Mouse (Mus musculus) stomach, adult 2 months (tissue): ENCODE results near the gene Ang5. TPM values are rescaled to one million over a fixed set of nuclear protein-coding genes. Genes with fewer than 3 reads are reported as not detected.

Source experiments
- polyA plus RNA-seq: library from polyadenylated mRNA; depleted of rRNA; stranded (reverse); fragments of >200 nt; gene quantifications from 2 replicates; pipeline ENCODE4 v1.2.3, GENCODE M21; 2012; rRNA removed

The Ang5 gene
- not detected in 2 replicates for polyA plus RNA-seq

DNA sequence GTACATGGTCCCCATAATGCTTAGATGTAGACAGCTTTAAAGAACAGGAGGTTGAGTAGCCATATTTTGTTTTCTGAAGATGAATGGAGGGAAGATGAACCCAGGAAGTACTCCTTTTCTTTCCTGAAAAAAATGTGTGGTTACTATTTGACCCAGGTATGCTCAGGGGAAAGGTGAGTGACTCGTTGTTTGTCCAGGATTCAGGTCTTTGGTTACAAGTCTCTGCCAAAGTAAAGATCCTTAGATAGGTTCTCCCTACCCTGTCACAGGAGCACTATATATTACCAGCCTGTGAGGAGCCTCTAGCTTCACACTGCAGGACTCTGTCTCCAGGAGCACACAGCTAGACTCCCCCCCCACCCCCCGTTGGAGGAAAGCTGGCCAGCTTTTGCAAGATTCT, at the start of gene Ang5:
Ang5 (plus strand) TSS at position 301 of the 400 bp plus-strand sequence.

GRCm38 (mm10) chr14:43923459-43923858, 33.4 kb upstream of the Ang5 start, which contains the start of gene Ear10:
Ear10 (minus strand) TSS chr14:43923559.

DNA sequence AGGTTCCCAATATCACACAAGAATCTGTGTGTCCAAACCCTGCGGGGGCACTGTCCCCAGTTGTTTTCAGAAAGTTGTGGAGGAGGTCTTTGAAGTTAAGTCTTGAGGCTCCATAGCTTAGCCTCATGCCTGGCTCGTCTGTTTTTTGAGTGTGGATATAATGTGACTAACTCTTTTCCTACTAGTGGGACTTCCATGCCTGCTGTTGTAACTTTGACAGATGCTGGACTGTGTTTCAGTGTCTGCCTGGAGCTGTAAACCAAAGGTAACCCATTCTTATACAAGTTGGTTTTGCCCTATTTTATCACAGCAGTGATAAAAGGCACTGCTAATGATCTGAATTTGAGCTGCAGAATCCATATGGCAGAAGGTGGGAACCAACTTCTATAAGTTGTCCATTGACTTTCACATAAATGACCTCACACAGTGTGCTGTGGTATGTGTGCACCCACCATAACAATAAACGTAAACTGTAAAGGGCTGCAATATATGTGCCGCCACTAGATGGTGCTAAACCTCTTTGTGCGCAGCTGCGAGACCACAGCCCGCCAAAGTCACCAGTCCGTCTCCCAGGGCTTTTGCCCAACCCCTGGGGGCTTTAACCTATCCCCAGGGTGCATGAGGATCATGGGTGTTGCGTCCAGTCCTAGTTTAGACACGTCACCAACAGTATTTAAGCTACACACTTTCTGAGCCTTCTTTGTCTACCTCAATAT, 32.0 kb upstream of the Ang5 start, which contains the start of gene Gm8113:
Gm8113 (plus strand) TSS at position 703 of the 716 bp plus-strand sequence.

DNA sequence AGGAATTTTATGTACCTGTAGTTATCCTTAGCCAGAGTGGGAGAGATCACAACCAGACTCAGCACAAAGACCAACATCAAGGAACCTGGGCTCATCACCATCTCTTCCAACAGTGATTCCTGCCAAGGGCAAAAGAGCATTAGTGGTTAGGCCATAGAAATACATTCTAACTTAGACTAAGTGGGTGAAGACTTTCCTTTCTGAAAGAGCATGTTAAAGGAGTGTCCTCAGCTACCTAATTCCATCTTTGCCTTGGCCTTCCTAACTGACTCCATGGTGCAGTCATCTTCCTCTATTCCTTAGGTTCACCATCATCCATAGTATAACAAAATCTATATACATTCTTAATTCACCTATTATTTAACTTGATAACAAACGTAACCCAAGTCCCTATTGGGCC, 45.3 kb downstream of the Ang5 start, which contains the start of gene Ang6:
Ang6 (minus strand) TSS at position 101 of the 400 bp plus-strand sequence.

Other genes with a start within 250 kb of the Ang5 start
- not detected in 2 replicates for gene Gm16506, start 229.6 kb upstream of the Ang5 start, polyA plus RNA-seq
- gene Gm6526, start 209.2 kb upstream of the Ang5 start, polyA plus RNA-seq: not detected in 2 replicates
- gene Gm8180, start 172.3 kb upstream of the Ang5 start, polyA plus RNA-seq: not detected in 2 replicates
- not detected in 2 replicates for gene Ear1, start 81.6 kb upstream of the Ang5 start, polyA plus RNA-seq
- not detected in 2 replicates for gene Ear10, start 33.5 kb upstream of the Ang5 start, polyA plus RNA-seq
- 0.09 and 0.16 TPM in 2 replicates for gene Gm8113, start 31.7 kb upstream of the Ang5 start, polyA plus RNA-seq
- gene Ang6, start 45.2 kb downstream of the Ang5 start, polyA plus RNA-seq: not detected in 2 replicates
- 9.3 and 16.4 TPM in 2 replicates for gene Ear2, start 145.6 kb downstream of the Ang5 start, polyA plus RNA-seq
- not detected in 2 replicates for gene Gm3327, start 166.8 kb downstream of the Ang5 start, polyA plus RNA-seq
- not detected in 2 replicates for gene Gm8212, start 240.6 kb downstream of the Ang5 start, polyA plus RNA-seq